Mouse (Mus musculus): ENCODE data around the gene Snrpe. TPM values are rescaled to one million over a fixed set of nuclear protein-coding genes. Genes with fewer than 3 reads are reported as not detected.

Gene Snrpe
- total and polyA plus RNA-seq, 3 experiments = 279 to 597 TPM; not detected in 1

DNA sequence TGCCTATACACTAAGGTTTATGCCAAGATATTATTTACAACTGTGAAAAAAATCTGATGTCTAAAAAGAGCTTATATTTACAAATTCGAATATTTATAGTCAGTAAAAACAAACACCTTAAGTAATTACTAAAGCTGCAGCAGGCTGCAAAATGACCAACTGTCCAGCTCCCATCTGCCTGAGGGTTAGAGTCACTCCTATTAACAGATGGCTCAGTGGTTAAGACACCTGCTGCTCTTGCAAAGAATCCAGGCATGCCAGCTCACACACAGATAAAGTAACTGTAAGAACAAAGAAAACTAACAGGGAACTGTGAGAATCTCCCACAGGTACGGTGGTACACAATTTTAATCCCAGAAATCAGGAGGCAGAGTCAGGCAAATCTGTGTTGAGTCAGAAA, 15.0 kb upstream of the Snrpe start:
- Histone ChIP-seq H3K36me3 (ENCODE audit: control insufficient read depth in 1 of 2, insufficient read depth in 2 of 2, low read length in 2 of 2) (peaks cover 0 to 25% of the 10 kb centered on the region in 2 experiments; a peak in 2 of 4 replicates), H3K27ac (ENCODE audit: control insufficient read depth, low read depth, low read length) (no peak overlapping the region), H3K4me1 (ENCODE audit: control insufficient read depth in 1 of 2, insufficient read depth in 2 of 2, low read length in 2 of 2) (no peaks in the 10 kb centered on the region), H3K27me3 (ENCODE audit: control insufficient read depth in 1 of 2, insufficient read depth in 2 of 2, low read length in 2 of 2) (no peaks in the 10 kb centered on the region), H3K9ac (ENCODE audit: control insufficient read depth, low read depth, low read length, poor library complexity, severe bottlenecking) (no peak overlapping the region), H3K4me3 (ENCODE audit: control insufficient read depth in 1 of 2, insufficient read depth in 1 of 2, low read depth in 2 of 2, low read length in 2 of 2) (no peak overlapping the region), H3K79me2 (ENCODE audit: control insufficient read depth, insufficient read depth, low read length, poor library complexity) (no peaks in the 10 kb centered on the region), H3K9me3 (replicated peaks; ENCODE audit: insufficient read depth, low read length) (no peaks in the 10 kb centered on the region)
- DNase-seq (ENCODE audit: low read depth, low spot score) = no peak
- no peak for TF ChIP-seq TCF12 (IDR thresholded peaks at IDR 0.05; ENCODE audit: low read depth, low read length)
- TF ChIP-seq GATA1 (IDR thresholded peaks at IDR 0.05; ENCODE audit: low read depth, low read length) = no peak
- TF ChIP-seq ZC3H11A (IDR thresholded peaks at IDR 0.05; ENCODE audit: low read depth, low read length) = no peak
- TF ChIP-seq EP300 (IDR thresholded peaks at IDR 0.05; ENCODE audit: low read depth in 1 of 2, low read length in 2 of 2) = no peak
- TF ChIP-seq ZKSCAN1 (IDR thresholded peaks at IDR 0.05; ENCODE audit: low read depth, low read length) = no peak
- TF ChIP-seq CHD2 (IDR thresholded peaks at IDR 0.05; ENCODE audit: low read length) = no peak
- no peak for TF ChIP-seq POLR2AphosphoS2 (IDR thresholded peaks at IDR 0.05; ENCODE audit: low read length)
- TF ChIP-seq MAX (IDR thresholded peaks at IDR 0.05; ENCODE audit: low read length) = no peak
- TF ChIP-seq MEF2A (IDR thresholded peaks at IDR 0.05; ENCODE audit: extremely low read depth, insufficient replicate concordance, low read depth, low read length, poor library complexity, severe bottlenecking) = no peak
- TF ChIP-seq USF1 (IDR thresholded peaks at IDR 0.05; ENCODE audit: low read depth, low read length) = no peak
- no peak for TF ChIP-seq MYB (IDR thresholded peaks at IDR 0.05; ENCODE audit: low read depth, low read length)
- no peak for TF ChIP-seq MYC (IDR thresholded peaks at IDR 0.05; ENCODE audit: low read depth, low read length)

DNA sequence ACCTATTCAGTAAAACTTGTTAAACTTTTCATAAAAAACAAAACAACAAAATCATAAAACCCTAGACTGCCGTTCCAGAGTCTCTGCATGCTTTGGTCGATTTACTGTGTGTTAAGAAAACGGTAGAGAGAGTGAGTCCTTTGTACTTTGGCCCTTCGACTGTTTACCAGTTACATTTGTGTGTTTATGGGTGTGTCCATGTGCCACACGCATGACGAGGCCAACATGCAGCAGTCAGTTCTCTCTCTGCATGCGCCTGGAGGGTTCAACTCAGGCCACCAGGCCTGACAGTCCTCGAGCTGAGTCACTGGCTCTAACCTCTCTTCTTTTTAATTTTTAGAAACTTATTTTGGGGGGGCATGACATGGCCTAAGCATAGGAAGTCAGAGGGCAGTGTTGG, 8.2 kb upstream of the Snrpe start:
- no peaks in the 10 kb centered on the region for H3K9me3 ChIP-seq (replicated peaks; ENCODE audit: insufficient read depth, low read length)
- no peaks in the 10 kb centered on the region for H3K79me2 ChIP-seq (ENCODE audit: control insufficient read depth, insufficient read depth, low read length, poor library complexity)
- H3K36me3 ChIP-seq (ENCODE audit: control insufficient read depth in 1 of 2, insufficient read depth in 2 of 2, low read length in 2 of 2) = peaks cover 3 to 27% of the 10 kb centered on the region in 2 experiments
- H3K4me3 ChIP-seq (ENCODE audit: control insufficient read depth in 1 of 2, insufficient read depth in 1 of 2, low read depth in 2 of 2, low read length in 2 of 2) = peak overlapping the region; percentile 20 to 26; a peak in 3 of 4 replicates
- DNase-seq (ENCODE audit: low read depth, low spot score) = peak; percentile 59
- peaks cover 18 to 19% of the 10 kb centered on the region in 2 experiments for H3K4me1 ChIP-seq (ENCODE audit: control insufficient read depth in 1 of 2, insufficient read depth in 2 of 2, low read length in 2 of 2)
- TF ChIP-seq TCF12 (IDR thresholded peaks at IDR 0.05; ENCODE audit: low read depth, low read length) (0 out of 2 replicates have a peak, but pooled peaks have one; percentile 14), CTCF (IDR thresholded peaks at IDR 0.05 in 2 of 3, conservative IDR thresholded peaks at IDR 0.05 in 1 of 3; ENCODE audit: control insufficient read depth in 1 of 3, insufficient read depth in 1 of 3, low read depth in 2 of 3, low read length in 3 of 3, poor library complexity in 1 of 3, severe bottlenecking in 1 of 3) (no peak), ZKSCAN1 (IDR thresholded peaks at IDR 0.05; ENCODE audit: low read depth, low read length) (no peak), MAX (IDR thresholded peaks at IDR 0.05; ENCODE audit: low read length) (peak; percentile 79), SIN3A (IDR thresholded peaks at IDR 0.05; ENCODE audit: low read length) (peak; percentile 52; the same call in 1 of the 2 replicates), POLR2A (IDR thresholded peaks at IDR 0.05; ENCODE audit: control insufficient read depth in 1 of 2, insufficient read depth in 1 of 2, low read depth in 1 of 2, low read length in 2 of 2, poor library complexity in 1 of 2) (no peak), TAL1 (IDR thresholded peaks at IDR 0.05; ENCODE audit: low read length) (no peak), NRF1 (IDR thresholded peaks at IDR 0.05; ENCODE audit: insufficient read depth, low read depth, low read length, poor library complexity, severe bottlenecking) (no peak), MXI1 (IDR thresholded peaks at IDR 0.05; ENCODE audit: low read depth, low read length) (peak; percentile 91), MAFK (IDR thresholded peaks at IDR 0.05; ENCODE audit: borderline replicate concordance, low read depth, low read length) (no peak), MYC (IDR thresholded peaks at IDR 0.05; ENCODE audit: low read depth, low read length) (peak; percentile 71), HCFC1 (IDR thresholded peaks at IDR 0.05; ENCODE audit: low read depth, low read length) (no peak), MAZ (IDR thresholded peaks at IDR 0.05; ENCODE audit: low read depth, low read length) (no peak), EP300 (IDR thresholded peaks at IDR 0.05; ENCODE audit: low read depth in 1 of 2, low read length in 2 of 2) (no peak), KAT2A (conservative IDR thresholded peaks at IDR 0.05; ENCODE audit: low read depth, low read length) (no peak), POLR2AphosphoS5 (IDR thresholded peaks at IDR 0.05; ENCODE audit: borderline replicate concordance, low read depth, low read length) (no peak), USF1 (IDR thresholded peaks at IDR 0.05; ENCODE audit: low read depth, low read length) (peak; percentile 61; the same call in 1 of the 2 replicates), UBTF (IDR thresholded peaks at IDR 0.05; ENCODE audit: borderline replicate concordance, insufficient read depth, low read depth, low read length) (no peak), BHLHE40 (IDR thresholded peaks at IDR 0.05; ENCODE audit: borderline replicate concordance, low read depth, low read length) (peak; percentile 80), ZMIZ1 (IDR thresholded peaks at IDR 0.05; ENCODE audit: low read depth, low read length) (0 out of 2 replicates have a peak, but pooled peaks have one; percentile 28)
- H3K9ac ChIP-seq (ENCODE audit: control insufficient read depth, low read depth, low read length, poor library complexity, severe bottlenecking) = peak overlapping the region; percentile 45
- no peaks in the 10 kb centered on the region for H3K27me3 ChIP-seq (ENCODE audit: control insufficient read depth in 1 of 2, insufficient read depth in 2 of 2, low read length in 2 of 2)
- H3K27ac ChIP-seq (ENCODE audit: control insufficient read depth, low read depth, low read length) = peak overlapping the region; percentile 86
